Mouse (Mus musculus): ENCODE results near the gene Gid4.

Gene Gid4

DNA sequence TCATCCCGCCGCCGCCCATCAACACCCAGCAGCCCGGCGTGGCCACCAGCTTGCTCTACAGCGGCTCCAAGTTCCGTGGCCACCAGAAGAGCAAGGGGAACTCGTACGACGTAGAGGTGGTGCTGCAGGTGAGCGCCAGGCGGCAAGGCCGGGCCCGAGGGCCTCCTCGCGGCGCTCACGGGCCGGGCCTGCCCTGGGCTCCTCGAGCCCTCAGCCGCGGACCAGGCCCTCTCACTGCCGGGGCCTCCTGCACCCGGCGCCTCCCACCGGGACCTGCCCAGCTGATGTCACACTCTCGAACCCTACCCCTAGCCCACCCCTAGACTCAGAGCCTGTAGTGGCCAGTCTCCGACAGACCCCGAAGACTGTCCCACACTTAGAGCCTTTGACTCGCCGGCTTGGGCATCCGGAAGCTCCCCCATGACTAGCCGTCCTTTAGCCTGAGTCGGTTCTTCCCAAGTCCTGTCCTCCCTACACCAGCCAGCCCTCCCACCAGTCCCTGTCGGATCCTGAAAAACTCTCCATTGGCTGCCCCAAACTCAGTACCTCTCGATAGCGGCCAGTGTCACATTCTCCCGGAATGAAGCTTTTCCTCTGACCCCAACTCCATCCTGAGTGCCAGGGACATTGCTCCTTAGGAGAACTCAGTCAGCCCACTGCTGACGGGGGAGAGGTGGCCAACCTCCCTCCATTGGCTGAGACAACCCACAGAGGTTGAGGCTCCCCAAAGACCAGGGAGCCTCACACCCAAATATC, 950 bp downstream of the Gid4 start, which contains the start of gene Atpaf2:
Gene Atpaf2 (minus strand): TSS at position 741 of the 756 bp plus-strand sequence.
- no peak for TF ChIP-seq GATA4 (IDR thresholded peaks at IDR 0.05; ENCODE audit: insufficient replicate concordance, low read length)

DNA sequence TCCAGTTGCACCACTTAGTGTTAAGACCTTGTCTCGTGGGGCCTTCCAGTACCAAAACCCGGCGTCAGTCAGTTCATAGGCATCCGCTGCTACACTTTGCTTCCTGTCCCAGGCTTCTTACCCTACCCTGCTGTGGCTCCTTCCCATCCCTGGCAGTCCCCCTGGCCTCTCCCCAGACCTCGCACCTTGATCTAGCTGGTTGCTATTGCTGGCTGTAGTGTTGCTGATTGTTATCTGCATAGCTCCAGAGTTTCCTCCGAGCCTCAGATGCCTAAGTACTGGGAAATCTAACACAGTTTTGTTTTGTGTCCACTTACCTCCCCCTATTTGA, 1.5 kb downstream of the Gid4 start:
- no peak; the same call in 1 of the 2 replicates for TF ChIP-seq GATA4 (IDR thresholded peaks at IDR 0.05; ENCODE audit: insufficient replicate concordance, low read length)

DNA sequence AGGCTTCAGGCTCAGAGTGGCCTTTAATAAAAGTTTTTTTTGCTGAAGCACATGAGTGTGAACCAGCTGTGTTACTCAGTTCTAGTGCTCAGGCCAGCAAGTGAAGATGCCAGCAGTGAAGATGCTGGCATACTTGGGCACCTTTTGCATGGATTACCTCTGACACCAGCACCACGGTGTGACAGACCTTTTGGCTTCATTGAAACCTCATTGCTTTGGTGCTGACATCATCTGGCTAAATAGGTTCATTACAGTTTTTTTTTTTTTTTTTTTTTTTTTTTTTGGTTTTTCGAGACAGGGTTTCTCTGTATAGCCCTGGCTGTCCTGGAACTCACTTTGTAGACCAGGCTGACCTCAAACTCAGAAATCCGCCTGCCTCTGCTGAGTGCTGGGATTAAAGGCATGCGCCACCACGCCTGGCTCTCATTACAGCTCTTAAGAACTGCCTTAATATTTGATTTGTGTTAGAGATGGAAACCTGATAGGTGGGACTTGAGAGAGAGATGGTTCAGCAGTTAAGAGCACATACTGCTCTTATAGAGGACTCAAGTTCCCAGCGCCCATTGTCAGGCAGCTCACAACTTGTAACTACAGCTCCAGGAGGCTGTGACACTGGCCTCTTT, 5.2 kb downstream of the Gid4 start:
- TF ChIP-seq GATA4 (IDR thresholded peaks at IDR 0.05; ENCODE audit: insufficient replicate concordance, low read length) = no peak

DNA sequence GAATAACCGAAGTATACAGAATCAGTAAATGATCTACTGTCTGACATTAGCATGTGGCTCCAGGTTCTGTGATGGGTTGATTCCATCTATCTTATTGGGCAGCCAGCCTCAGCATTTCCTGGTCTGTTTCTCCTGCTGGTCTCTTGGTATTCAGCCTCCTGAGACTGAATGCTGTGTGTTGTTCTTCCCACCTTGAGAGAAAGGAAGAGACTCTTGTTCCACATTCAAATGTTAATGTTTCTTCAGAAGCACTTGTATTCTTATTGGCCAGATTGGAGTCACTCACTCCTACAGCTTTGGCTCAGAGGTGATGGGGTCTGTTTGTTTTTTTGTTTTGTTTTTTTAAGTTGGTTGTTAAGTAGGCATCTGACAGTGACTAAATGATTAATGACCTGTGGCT, 6.1 kb downstream of the Gid4 start:
- TF ChIP-seq GATA4 (IDR thresholded peaks at IDR 0.05; ENCODE audit: insufficient replicate concordance, low read length) = no peak

GRCm38 (mm10) chr11:60426417-60426816, 9.5 kb downstream of the Gid4 start:
- TF ChIP-seq GATA4 (IDR thresholded peaks at IDR 0.05; ENCODE audit: insufficient replicate concordance, low read length) = no peak

DNA sequence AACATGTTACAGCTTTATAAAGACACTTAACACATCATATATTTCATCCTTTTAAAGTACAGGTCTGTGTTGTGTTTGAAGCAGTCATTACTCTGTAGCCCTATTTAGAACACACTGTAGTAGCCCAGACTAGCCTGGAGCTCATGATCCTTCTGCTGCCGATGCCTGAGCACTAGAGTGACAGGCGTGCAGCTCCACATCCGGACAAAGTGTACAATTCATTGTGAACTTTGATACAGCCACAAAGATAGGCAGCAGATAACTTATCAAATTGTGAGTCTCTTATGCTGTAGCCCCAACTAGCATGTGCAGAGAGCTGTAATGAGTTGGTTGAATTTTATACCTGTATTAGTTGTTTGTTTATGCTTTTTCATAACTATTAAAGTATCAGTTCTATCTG, 10.7 kb downstream of the Gid4 start:
- no peak for TF ChIP-seq GATA4 (IDR thresholded peaks at IDR 0.05; ENCODE audit: insufficient replicate concordance, low read length)

- no peak for TF ChIP-seq GATA4 (IDR thresholded peaks at IDR 0.05; ENCODE audit: insufficient replicate concordance, low read length)
Measured at GRCm38 (mm10) chr11:60433501-60433900, 16.6 kb downstream of the Gid4 start.

DNA sequence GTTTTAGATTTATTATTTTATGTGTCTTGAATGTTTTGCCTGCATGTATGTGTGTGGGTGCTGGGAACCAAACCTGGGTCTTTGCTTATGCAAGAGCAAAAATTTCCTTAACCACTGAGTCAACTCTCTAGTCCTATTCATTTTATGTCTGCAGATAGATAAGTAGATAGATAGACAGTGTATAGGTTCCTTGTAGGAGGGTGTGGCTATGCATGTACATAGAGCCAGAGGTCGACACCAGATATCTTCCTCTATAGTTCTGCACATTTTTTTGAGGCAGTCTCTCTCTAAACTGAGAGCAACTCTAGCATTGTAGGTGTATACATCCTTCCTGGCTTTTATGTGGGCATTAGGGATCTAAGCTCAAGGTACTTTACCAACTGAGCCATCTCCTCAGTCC, 18.2 kb downstream of the Gid4 start:
- no peak for TF ChIP-seq GATA4 (IDR thresholded peaks at IDR 0.05; ENCODE audit: insufficient replicate concordance, low read length)

DNA sequence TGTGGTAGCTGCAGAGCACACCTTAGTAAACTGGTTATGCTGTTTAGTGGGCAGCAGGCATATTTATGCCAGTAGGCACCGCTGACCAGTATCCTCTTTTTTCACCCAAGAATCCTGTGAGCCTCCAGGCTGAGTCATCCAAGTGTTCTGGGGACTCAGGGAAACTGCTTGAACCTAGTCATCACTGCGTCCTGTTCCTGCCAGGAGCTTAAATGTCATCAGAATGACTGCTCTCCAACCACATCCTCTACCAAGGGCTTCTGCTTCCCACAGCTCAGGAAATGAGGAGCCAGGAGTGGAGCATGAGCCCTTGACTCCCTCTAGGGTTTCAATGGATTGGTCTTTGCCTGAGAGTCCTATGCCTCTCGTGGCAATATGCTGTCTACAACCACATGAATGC, 19.7 kb downstream of the Gid4 start:
- TF ChIP-seq GATA4 (IDR thresholded peaks at IDR 0.05; ENCODE audit: insufficient replicate concordance, low read length) = no peak

GRCm38 (mm10) chr11:60440176-60440575, 23.2 kb downstream of the Gid4 start:
- no peak for TF ChIP-seq GATA4 (IDR thresholded peaks at IDR 0.05; ENCODE audit: insufficient replicate concordance, low read length)

DNA sequence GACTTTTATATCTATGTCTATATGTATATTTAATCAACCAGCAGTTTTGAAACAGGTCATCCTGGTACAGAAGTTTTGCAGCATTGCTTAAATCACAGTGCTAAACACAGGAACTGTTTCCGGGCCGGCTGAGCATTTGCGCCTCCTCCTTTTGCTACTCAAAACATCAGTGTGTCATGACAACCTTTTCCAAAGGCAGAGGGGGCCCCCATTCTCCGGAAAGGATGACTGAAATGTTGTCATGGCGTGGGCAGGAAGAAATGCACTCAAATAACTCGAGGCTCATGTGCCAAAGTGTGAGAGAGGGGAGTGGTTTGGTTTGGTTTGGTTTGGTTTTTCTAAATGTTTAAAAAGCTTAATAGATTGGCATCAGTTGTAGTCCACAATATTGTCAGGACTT, 26.0 kb downstream of the Gid4 start:
- no peak for TF ChIP-seq GATA4 (IDR thresholded peaks at IDR 0.05; ENCODE audit: insufficient replicate concordance, low read length)

- no peak for TF ChIP-seq GATA4 (IDR thresholded peaks at IDR 0.05; ENCODE audit: insufficient replicate concordance, low read length)
Measured at GRCm38 (mm10) chr11:60444007-60444406, 27.1 kb downstream of the Gid4 start.

- TF ChIP-seq GATA4 (IDR thresholded peaks at IDR 0.05; ENCODE audit: insufficient replicate concordance, low read length) = peak; percentile 26; the same call in 1 of the 2 replicates
Measured at GRCm38 (mm10) chr11:60454080-60454744, 37.3 kb downstream of the Gid4 start, which contains the start of gene Drg2. TSS of gene Drg2 (plus strand) at chr11:60454591.

DNA sequence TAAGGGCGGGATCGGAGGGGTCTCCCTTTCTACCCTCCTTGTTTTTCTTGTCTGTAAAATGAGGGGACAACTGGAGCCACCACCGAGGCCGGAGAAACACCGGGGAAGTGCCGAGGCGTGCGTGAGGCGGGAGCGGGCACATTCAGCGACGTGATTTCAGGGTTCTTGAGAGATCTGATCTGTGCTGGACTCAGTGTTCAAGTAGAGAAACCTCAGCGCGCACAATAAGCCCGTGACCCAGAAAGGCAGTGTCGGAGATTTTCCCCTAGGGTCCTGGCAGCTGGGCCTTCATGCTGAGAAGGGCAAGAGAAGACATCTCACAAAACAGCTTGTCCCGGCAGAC, 37.8 kb downstream of the Gid4 start:
- TF ChIP-seq GATA4 (IDR thresholded peaks at IDR 0.05; ENCODE audit: insufficient replicate concordance, low read length) = no peak

DNA sequence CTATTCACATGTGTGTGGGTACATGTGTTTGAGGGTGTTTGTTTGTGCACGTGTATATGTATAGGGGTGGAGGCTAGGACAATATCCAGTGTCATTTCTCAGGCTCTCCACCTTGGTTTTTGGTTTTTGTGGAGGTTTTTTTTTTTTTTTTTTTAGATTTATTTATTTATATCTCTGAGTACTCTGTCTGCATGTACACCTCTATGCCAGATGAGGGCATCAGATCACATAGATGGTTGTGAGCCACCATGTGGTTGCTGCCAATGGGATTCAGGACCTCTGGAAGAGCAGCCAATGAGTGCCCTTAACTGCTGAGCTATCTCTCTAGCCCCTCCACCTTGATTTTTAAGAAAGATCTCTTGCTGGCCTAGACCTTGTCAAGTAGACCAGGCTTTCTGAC, 41.0 kb downstream of the Gid4 start:
- no peak for TF ChIP-seq GATA4 (IDR thresholded peaks at IDR 0.05; ENCODE audit: insufficient replicate concordance, low read length)

DNA sequence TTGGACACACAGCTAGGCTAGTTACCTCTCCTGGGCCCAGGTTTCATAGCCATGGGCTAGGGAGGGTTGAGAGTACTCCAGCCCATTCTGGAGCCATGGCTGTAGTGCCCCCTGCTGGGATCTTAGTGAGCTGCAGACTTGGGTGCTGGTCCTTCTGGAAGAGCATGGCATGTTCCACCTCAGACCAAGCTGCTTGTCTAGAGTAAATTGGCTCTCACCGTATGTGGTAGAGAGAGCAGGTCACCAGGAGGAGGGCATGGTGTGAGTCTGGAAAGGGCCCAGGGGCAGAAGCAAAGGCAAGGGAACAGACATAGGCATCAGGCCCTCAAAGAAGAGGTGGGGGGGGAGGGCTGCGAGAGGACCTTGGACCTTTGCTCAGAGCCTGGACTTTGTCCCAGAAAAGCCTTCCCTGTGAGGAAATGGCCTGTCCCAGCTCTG, 49.0 kb downstream of the Gid4 start:
- TF ChIP-seq GATA4 (IDR thresholded peaks at IDR 0.05; ENCODE audit: insufficient replicate concordance, low read length) = no peak
